Mouse (Mus musculus): ENCODE measurements at regions not wholly inside any gene's neighbourhood (a gene's known extent, or its start where the extent isn't known, plus 50 kb on each side); places are given as distances from the start of the nearest gene placed in this dataset.

DNA sequence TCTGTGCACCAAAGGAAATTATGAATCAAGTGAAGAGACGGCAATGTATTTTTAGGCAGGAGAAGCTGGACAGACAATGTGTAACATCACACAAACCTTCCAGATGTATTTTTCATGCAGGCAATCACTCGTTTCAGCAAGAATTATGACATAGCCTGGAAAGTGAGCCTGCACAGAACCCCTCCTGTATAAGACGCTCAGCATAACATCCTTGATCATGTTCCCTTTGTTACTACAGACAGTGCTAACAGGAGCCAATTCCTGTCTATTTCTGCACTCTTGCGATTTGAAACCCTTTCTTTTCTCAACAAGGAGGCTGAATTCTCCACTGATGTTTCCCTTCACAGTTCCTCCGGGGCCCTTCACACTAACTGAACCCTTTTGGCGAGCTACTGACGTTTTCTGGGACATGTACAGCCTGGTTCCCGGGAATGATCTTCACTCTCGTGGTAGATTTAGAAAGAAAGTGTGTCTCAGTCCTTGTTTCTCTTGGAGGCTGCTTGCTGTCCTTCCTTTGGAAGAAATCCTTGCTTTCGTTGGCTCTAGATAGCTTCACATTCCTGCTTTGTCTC is 243.9 kb upstream of the Sel1l start:
- TF ChIP-seq POLR2A (IDR thresholded peaks at IDR 0.05; ENCODE audit: low read depth, low read length) (no peak), CTCF (IDR thresholded peaks at IDR 0.05; ENCODE audit: extremely low read depth, insufficient read depth, insufficient read length, insufficient replicate concordance) (no peak)
